Mouse (Mus musculus) T-cell, adult 2 months (primary cell): ENCODE results near the gene A630095E13Rik.
"Not testable (repeated sequence)": the region's sequence is repeated elsewhere in the genome, so short reads cannot be mapped to it uniquely, and the experiment has no call there.

Experiments used
- DNase-seq: peaks from one replicate; pipeline ENCODE4 v3.0.0; 2022; ENCODE audit warnings: low spot score

A630095E13Rik gene

GRCm38 (mm10) chr9:36643276-36643675 lies at the start of gene A630095E13Rik:
Gene A630095E13Rik (minus strand): TSS chr9:36643376.
- not testable (repeated sequence) for DNase-seq

- no peak for DNase-seq
Measured at GRCm38 (mm10) chr9:36692920-36693319, 49.7 kb upstream of the A630095E13Rik start, which contains the start of gene Acrv1. Gene Acrv1 (plus strand): TSS chr9:36693220.

GRCm38 (mm10) chr9:36687329-36687728 lies 44.2 kb upstream of the A630095E13Rik start:
- no peak for DNase-seq

GRCm38 (mm10) chr9:36681424-36681823 lies 38.2 kb upstream of the A630095E13Rik start:
- DNase-seq, result no peak
